Mouse (Mus musculus): ENCODE data around the gene RPS10-NUDT3.

The RPS10-NUDT3 gene

GRCm38 (mm10) chr17:27554062-27554960 is 80.7 kb downstream of the RPS10-NUDT3 start:
- DNase-seq (ENCODE audit: low read depth, low spot score) = peak; percentile 71

- DNase-seq (ENCODE audit: low read depth, low spot score) = no peak
These were observed 82.5 kb downstream of the RPS10-NUDT3 start for GRCm38 (mm10) chr17:27552215-27553201.

GRCm38 (mm10) chr17:27551393-27551940 is 83.6 kb downstream of the RPS10-NUDT3 start:
- peak; percentile 73 for DNase-seq (ENCODE audit: low read depth, low spot score)

- DNase-seq (ENCODE audit: low read depth, low spot score) = no peak
These were observed 85.8 kb downstream of the RPS10-NUDT3 start for GRCm38 (mm10) chr17:27549234-27549633.

- DNase-seq (ENCODE audit: low read depth, low spot score) = no peak
These were observed 87.7 kb downstream of the RPS10-NUDT3 start for GRCm38 (mm10) chr17:27547253-27547868.

GRCm38 (mm10) chr17:27546574-27547085 is 88.4 kb downstream of the RPS10-NUDT3 start:
- DNase-seq (ENCODE audit: low read depth, low spot score) = no peak

- peak; percentile 43 for DNase-seq (ENCODE audit: low read depth, low spot score)
These were observed 89.0 kb downstream of the RPS10-NUDT3 start for GRCm38 (mm10) chr17:27545991-27546390.

GRCm38 (mm10) chr17:27544551-27544950 is 90.5 kb downstream of the RPS10-NUDT3 start:
- no peak for DNase-seq (ENCODE audit: low read depth, low spot score)

- no peak for DNase-seq (ENCODE audit: low read depth, low spot score)
These were observed 93.0 kb downstream of the RPS10-NUDT3 start for GRCm38 (mm10) chr17:27541984-27542383.

GRCm38 (mm10) chr17:27541261-27541660 is 93.8 kb downstream of the RPS10-NUDT3 start:
- no peak for DNase-seq (ENCODE audit: low read depth, low spot score)

GRCm38 (mm10) chr17:27534718-27535117 is 100.3 kb downstream of the RPS10-NUDT3 start:
- peak; percentile 90 for DNase-seq (ENCODE audit: low read depth, low spot score)

- DNase-seq (ENCODE audit: low read depth, low spot score) = no peak
These were observed 101.7 kb downstream of the RPS10-NUDT3 start for GRCm38 (mm10) chr17:27533354-27533753.

GRCm38 (mm10) chr17:27532095-27532494 is 102.9 kb downstream of the RPS10-NUDT3 start:
- DNase-seq (ENCODE audit: low read depth, low spot score) = no peak

All from R1 (cell line).